Mouse (Mus musculus) lung, postnatal 10 days (tissue): Measurements from ENCODE around the gene Arpc5l.

Experiments
- DNase-seq: peaks from one replicate; pipeline ENCODE4 v3.0.0; 2021

Arpc5l gene

GRCm38 (mm10) chr2:39004880-39005435, at the start of gene Arpc5l:
Gene Arpc5l, plus strand, starts transcription at chr2:39005348.
- DNase-seq: peak; percentile 96

GRCm38 (mm10) chr2:38956062-38956461, 49.1 kb upstream of the Arpc5l start:
- DNase-seq: no peak

GRCm38 (mm10) chr2:38957671-38958223, 47.4 kb upstream of the Arpc5l start:
- DNase-seq: no peak

GRCm38 (mm10) chr2:38964198-38964597, 41.0 kb upstream of the Arpc5l start:
- DNase-seq: no peak

- no peak for DNase-seq
Measured at GRCm38 (mm10) chr2:38969650-38970049, 35.5 kb upstream of the Arpc5l start.

- DNase-seq: no peak
Measured at GRCm38 (mm10) chr2:38970057-38970456, 35.1 kb upstream of the Arpc5l start.

- DNase-seq: peak; percentile 20
Measured at GRCm38 (mm10) chr2:38973223-38973622, 31.9 kb upstream of the Arpc5l start.

GRCm38 (mm10) chr2:38973701-38974100, 31.4 kb upstream of the Arpc5l start:
- peak; percentile 49 for DNase-seq

GRCm38 (mm10) chr2:38974171-38974570, 31.0 kb upstream of the Arpc5l start:
- DNase-seq: no peak

- DNase-seq: no peak
Measured at GRCm38 (mm10) chr2:38975181-38975580, 30.0 kb upstream of the Arpc5l start.

- no peak for DNase-seq
Measured at GRCm38 (mm10) chr2:38975941-38976805, 29.0 kb upstream of the Arpc5l start.

- DNase-seq: no peak
Measured at GRCm38 (mm10) chr2:38977837-38978236, 27.3 kb upstream of the Arpc5l start.

- no peak for DNase-seq
Measured at GRCm38 (mm10) chr2:38983456-38983855, 21.7 kb upstream of the Arpc5l start.

- peak; percentile 82 for DNase-seq
Measured at GRCm38 (mm10) chr2:38986580-38986979, 18.6 kb upstream of the Arpc5l start.

GRCm38 (mm10) chr2:38987371-38987770, 17.8 kb upstream of the Arpc5l start:
- DNase-seq: no peak

GRCm38 (mm10) chr2:38987803-38988510, 17.2 kb upstream of the Arpc5l start:
- no peak for DNase-seq

- no peak for DNase-seq
Measured at GRCm38 (mm10) chr2:38988929-38989328, 16.2 kb upstream of the Arpc5l start.

- DNase-seq: no peak
Measured at GRCm38 (mm10) chr2:38992004-38992403, 13.1 kb upstream of the Arpc5l start.

- DNase-seq: no peak
Measured at GRCm38 (mm10) chr2:38992452-38992851, 12.7 kb upstream of the Arpc5l start.

GRCm38 (mm10) chr2:38997386-38998374, 7.5 kb upstream of the Arpc5l start, which contains the start of gene Wdr38:
Gene Wdr38, plus strand, starts transcription at chr2:38997476.
- DNase-seq: peak; percentile 93

- DNase-seq: no peak
Measured at GRCm38 (mm10) chr2:38999381-38999780, 5.8 kb upstream of the Arpc5l start.
